ENCODE assay signal across 8 mouse cellular contexts in genomic region chr9:22429533-22430241, GRCm38 (mm10). TPM values are rescaled to one million over a fixed set of nuclear protein-coding genes. Genes with fewer than 3 reads are reported as not detected.
DNase-seq lines count a peak whose midpoint lies in the region; ATAC-seq lines count a peak whose summit lies in the region.

No protein-coding gene starts in this region.

- no peak overlapping the region for H3K27ac ChIP-seq in liver, embryonic 15.5 days (replicated peaks)

- H3K27me3 ChIP-seq in liver, embryonic 15.5 days = no peaks in the 10 kb centered on the region

- peak overlapping the region; percentile 36 for H3K4me2 ChIP-seq in liver, embryonic 15.5 days

- no peak overlapping the region for H3K4me3 ChIP-seq in liver, embryonic 15.5 days (replicated peaks)

- peak; percentile 4 to 22 for DNase-seq in heart, adult 18-20 months
- no peak for DNase-seq in heart, adult 11 months
- peak; percentile 7 for DNase-seq in MN1 (ENCODE audit: low spot score)
- peak; percentile 39 for DNase-seq in induced T-regulatory cell, adult 2 months (ENCODE audit: low read depth)
- DNase-seq in thymus, postnatal 25 days = peak; percentile 53
- no peak for DNase-seq in urinary bladder, postnatal 10 days (ENCODE audit: low spot score)
- no peak for DNase-seq in right cerebral cortex, adult 2 months (ENCODE audit: low spot score in 2 of 2)

- ATAC-seq in liver, embryonic 15.5 days (ENCODE audit: insufficient read depth) = no peak

- H3K9ac ChIP-seq in liver, embryonic 15.5 days = no peak overlapping the region

- WGBS in liver, embryonic 15.5 days (ENCODE audit: insufficient replicate concordance) = 40% methylated on average over 15 of the region's 15 CpGs

- no peaks in the 10 kb centered on the region for H3K36me3 ChIP-seq in liver, embryonic 15.5 days (replicated peaks)

- H3K9me3 ChIP-seq in liver, embryonic 15.5 days (replicated peaks) = no peaks in the 10 kb centered on the region

- H3K4me1 ChIP-seq in liver, embryonic 15.5 days (replicated peaks) = peaks cover 27% of the 10 kb centered on the region

RNA-seq across cellular contexts. Expression of gene 9530077C05Rik, which starts 18.4 kb away (rescaled TPM):
- under 1 TPM; 0.30 to 0.31 TPM for total RNA-seq in heart, adult 18-20 months (2021)
- polyA plus RNA-seq in liver, embryonic 15.5 days (2015; fragmentation: Nextera tagmentation; extraction: Ambion mirVana) = 1.8 and 2.0 TPM in 2 replicates

RNA-seq across cellular contexts. Expression of gene Gm17545, which starts 24.4 kb away (rescaled TPM):
- not detected for total RNA-seq in heart, adult 18-20 months (2021)
- not detected in 2 replicates for polyA plus RNA-seq in liver, embryonic 15.5 days (2015; fragmentation: Nextera tagmentation; extraction: Ambion mirVana)

RNA-seq across cellular contexts. Expression of gene Rp9, which starts 39.9 kb away (rescaled TPM):
- 10 to 100 TPM; 39.2 to 39.6 TPM for total RNA-seq in heart, adult 18-20 months (2021)
- 29.1 and 30.3 TPM in 2 replicates for polyA plus RNA-seq in liver, embryonic 15.5 days (2015; fragmentation: Nextera tagmentation; extraction: Ambion mirVana)

RNA-seq across cellular contexts. Expression of gene Anln, which starts 40.7 kb away (rescaled TPM):
- total RNA-seq in heart, adult 18-20 months (2021) = 1 to 10 TPM; 1.6 TPM
- 25.8 and 27.1 TPM in 2 replicates for polyA plus RNA-seq in liver, embryonic 15.5 days (2015; fragmentation: Nextera tagmentation; extraction: Ambion mirVana)

RNA-seq across cellular contexts. Expression of gene Bbs9, which starts 45.8 kb away (rescaled TPM):
- total RNA-seq in heart, adult 18-20 months (2021) = 10 to 100 TPM; 12.9 to 14.0 TPM
- polyA plus RNA-seq in liver, embryonic 15.5 days (2015; fragmentation: Nextera tagmentation; extraction: Ambion mirVana) = 2.3 TPM in 2 replicates

Comparison
In these comparisons a context has a peak if more than half of its experiments do, and no peak if none do; other contexts are left out.
1. DNase-seq: peak in heart, adult 18-20 months (2 of 2), MN1 (single experiment), induced T-regulatory cell, adult 2 months (single experiment) and thymus, postnatal 25 days (single experiment); none in heart, adult 11 months (single experiment), urinary bladder, postnatal 10 days (single experiment) and right cerebral cortex, adult 2 months (0 of 2).